Mouse (Mus musculus): ENCODE measurements around the gene Urad. TPM values are rescaled to one million over a fixed set of nuclear protein-coding genes. Genes with fewer than 3 reads are reported as not detected.

The Urad gene
- polyA plus RNA-seq, 1 experiment from 2014 or later: not detected

DNA sequence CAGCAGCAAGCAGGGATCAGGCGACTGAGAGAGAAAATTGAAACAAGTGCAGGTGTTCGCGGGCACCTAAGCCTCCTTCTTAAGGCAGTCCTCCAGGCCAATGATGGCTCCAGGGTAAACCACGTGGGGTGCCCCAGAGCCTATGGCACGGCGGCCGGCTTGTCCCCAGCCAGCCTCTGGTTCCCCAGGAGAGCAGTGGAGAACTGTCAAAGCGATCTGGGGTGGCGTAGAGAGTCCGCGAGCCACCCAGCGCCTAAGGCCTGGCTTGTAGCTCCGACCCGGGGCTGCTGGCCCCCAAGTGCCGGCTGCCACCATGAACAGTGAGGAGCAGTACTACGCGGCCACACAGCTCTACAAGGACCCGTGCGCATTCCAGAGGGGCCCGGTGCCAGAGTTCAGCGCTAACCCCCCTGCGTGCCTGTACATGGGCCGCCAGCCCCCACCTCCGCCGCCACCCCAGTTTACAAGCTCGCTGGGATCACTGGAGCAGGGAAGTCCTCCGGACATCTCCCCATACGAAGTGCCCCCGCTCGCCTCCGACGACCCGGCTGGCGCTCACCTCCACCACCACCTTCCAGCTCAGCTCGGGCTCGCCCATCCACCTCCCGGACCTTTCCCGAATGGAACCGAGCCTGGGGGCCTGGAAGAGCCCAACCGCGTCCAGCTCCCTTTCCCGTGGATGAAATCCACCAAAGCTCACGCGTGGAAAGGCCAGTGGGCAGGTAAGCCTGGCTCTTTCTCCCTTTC, 52.1 kb downstream of the Urad start, which contains the start of gene Pdx1:
Pdx1 (plus strand) TSS at position 34 of the 747 bp plus-strand sequence.
- Histone ChIP-seq H3K27ac (replicated peaks) (no peak within 1 kb of the TSS), H3K4me3 (no peak within 1 kb of the TSS), H3K4me1 (replicated peaks) (no peaks in the 10 kb centered on the region), H3K9me3 (no peaks in the 10 kb centered on the region), H3K9ac (no peak within 1 kb of the TSS), H3K27me3 (peaks cover 94% of the 10 kb centered on the region), H3K4me2 (no peak within 1 kb of the TSS), H3K36me3 (no peaks in the 10 kb centered on the region)
- ATAC-seq (ENCODE audit: low FRiP score, low read depth): 0 out of 2 replicates have a peak, but pooled peaks have one; percentile 34
- WGBS: under 1% methylated on average over 43 of the region's 44 CpGs

DNA sequence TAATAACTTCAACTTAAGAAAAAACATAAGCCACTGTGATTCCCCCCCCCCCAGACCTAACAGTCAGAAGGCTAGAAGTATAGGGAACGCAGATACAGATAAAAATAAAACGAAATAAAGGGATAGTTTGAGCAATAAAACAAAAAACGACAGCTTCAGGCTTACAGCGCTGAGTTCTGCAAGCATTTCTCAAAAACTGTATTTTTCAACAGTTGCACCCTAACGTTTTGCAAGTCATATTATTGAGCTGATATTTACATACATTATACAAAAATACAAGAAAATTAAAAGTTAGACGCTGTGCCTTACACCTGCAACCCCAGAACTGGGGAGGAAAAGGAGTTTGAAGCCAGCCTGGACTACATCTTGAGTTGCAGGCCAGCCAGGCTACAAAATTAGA, 52.9 kb downstream of the Urad start:
- H3K36me3 ChIP-seq: no peaks in the 10 kb centered on the region
- H3K4me2 ChIP-seq: no peak overlapping the region
- 4% methylated on average over 6 of the region's 6 CpGs for WGBS
- H3K9me3 ChIP-seq: no peaks in the 10 kb centered on the region
- H3K9ac ChIP-seq: no peak overlapping the region
- peaks cover 92% of the 10 kb centered on the region for H3K27me3 ChIP-seq
- no peak for ATAC-seq (ENCODE audit: low FRiP score, low read depth)
- no peaks in the 10 kb centered on the region for H3K4me1 ChIP-seq (replicated peaks)
- H3K4me3 ChIP-seq: no peak overlapping the region
- H3K27ac ChIP-seq (replicated peaks): no peak overlapping the region

DNA sequence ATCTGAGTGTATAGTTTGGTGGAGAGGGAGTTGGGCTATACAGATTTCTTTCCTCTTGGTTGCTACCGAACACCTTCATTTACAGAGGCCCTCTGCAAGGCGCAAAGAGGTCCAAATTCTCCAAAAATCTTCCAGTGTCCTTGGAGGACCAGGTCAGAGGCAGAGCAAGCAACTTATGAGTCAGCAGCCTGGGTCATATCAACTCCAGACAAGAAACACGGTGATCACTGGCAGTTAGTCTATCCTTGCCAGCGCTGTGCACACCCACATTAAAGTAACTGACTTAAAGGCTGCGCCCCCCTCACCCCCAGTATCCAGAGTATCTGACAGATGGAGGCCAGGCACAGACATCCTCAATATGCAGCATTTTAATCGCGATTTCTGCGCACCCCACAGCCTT, 53.5 kb downstream of the Urad start:
- H3K4me1 ChIP-seq (replicated peaks): no peaks in the 10 kb centered on the region
- H3K36me3 ChIP-seq: no peaks in the 10 kb centered on the region
- H3K27me3 ChIP-seq: peaks cover 92% of the 10 kb centered on the region
- WGBS: under 1% methylated on average over 8 of the region's 8 CpGs
- no peak overlapping the region for H3K9ac ChIP-seq
- no peaks in the 10 kb centered on the region for H3K9me3 ChIP-seq
- ATAC-seq (ENCODE audit: low FRiP score, low read depth): no peak
- no peak overlapping the region for H3K4me2 ChIP-seq
- no peak overlapping the region for H3K27ac ChIP-seq (replicated peaks)
- H3K4me3 ChIP-seq: no peak overlapping the region

DNA sequence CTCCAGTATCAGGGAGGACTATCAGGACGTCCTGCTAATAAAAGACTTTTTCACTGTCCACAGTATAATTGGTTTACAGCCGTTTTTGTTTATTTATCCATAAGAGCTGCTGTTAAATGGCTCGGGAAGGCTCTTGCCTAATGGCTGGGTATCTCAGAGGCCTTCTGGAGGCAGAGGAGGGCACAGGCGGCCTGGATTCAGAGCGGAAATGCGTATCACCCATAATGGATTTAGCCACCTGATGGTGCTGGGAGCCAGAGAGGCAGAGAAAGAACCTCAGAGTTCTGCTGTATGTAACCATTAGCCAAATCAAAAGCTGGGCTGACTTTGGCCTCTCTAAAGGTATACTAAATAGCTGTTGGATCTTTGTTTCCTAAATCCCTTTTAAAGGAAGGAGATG, 54.8 kb downstream of the Urad start:
- Histone ChIP-seq H3K27ac (replicated peaks) (no peak overlapping the region), H3K9ac (no peak overlapping the region), H3K4me2 (no peak overlapping the region), H3K4me3 (no peak overlapping the region), H3K36me3 (no peaks in the 10 kb centered on the region), H3K4me1 (replicated peaks) (no peaks in the 10 kb centered on the region), H3K9me3 (no peaks in the 10 kb centered on the region), H3K27me3 (peaks cover 89% of the 10 kb centered on the region)
- no peak for ATAC-seq (ENCODE audit: low FRiP score, low read depth)
- 15% methylated on average over 6 of the region's 6 CpGs for WGBS

Small RNA genes within 50 kb of the gene (microRNA-seq; reads per million reads assigned to microRNA genes)
- not detected for gene Mir7k

Other genes starting within 250 kb of the Urad start
- gene Lnx2, start 245.9 kb downstream of the Urad start, polyA plus RNA-seq (2015; fragmentation: Nextera tagmentation; extraction: Ambion mirVana): 4.5 and 6.5 TPM in 2 replicates
- gene Polr1d, start 245.4 kb downstream of the Urad start, polyA plus RNA-seq (2015; fragmentation: Nextera tagmentation; extraction: Ambion mirVana): 97.8 and 104 TPM in 2 replicates
- 7.4 and 9.3 TPM in 2 replicates for gene Gsx1, start 133.7 kb downstream of the Urad start, polyA plus RNA-seq (2015; fragmentation: Nextera tagmentation; extraction: Ambion mirVana)
- not detected in 2 replicates for gene Pdx1, start 52.5 kb downstream of the Urad start, polyA plus RNA-seq (2015; fragmentation: Nextera tagmentation; extraction: Ambion mirVana)
- not detected in 2 replicates for gene Cdx2, start 15.2 kb downstream of the Urad start, polyA plus RNA-seq (2015; fragmentation: Nextera tagmentation; extraction: Ambion mirVana)
- 1.3 and 1.7 TPM in 2 replicates for gene Flt3, start 78.0 kb upstream of the Urad start, polyA plus RNA-seq (2015; fragmentation: Nextera tagmentation; extraction: Ambion mirVana)
- 58.5 and 64.1 TPM in 2 replicates for gene Pan3, start 107.7 kb upstream of the Urad start, polyA plus RNA-seq (2015; fragmentation: Nextera tagmentation; extraction: Ambion mirVana)